Mouse (Mus musculus): ENCODE measurements around the gene Rfx8. TPM values are rescaled to one million over a fixed set of nuclear protein-coding genes. Genes with fewer than 3 reads are reported as not detected.

The Rfx8 gene
- polyA plus RNA-seq, 1 experiment = not detected

Other genes with a start within 250 kb of the Rfx8 start
- 8.0 and 13.5 TPM in 2 replicates for gene Tbc1d8, start 242.2 kb downstream of the Rfx8 start, polyA plus RNA-seq (2012; rRNA removed)
- gene Cnot11, start 186.0 kb downstream of the Rfx8 start, polyA plus RNA-seq (2012; rRNA removed) = 10.7 and 12.6 TPM in 2 replicates
- 17.9 and 20.4 TPM in 2 replicates for gene Rnf149, start 143.6 kb downstream of the Rfx8 start, polyA plus RNA-seq (2012; rRNA removed)
- gene Creg2, start 69.5 kb downstream of the Rfx8 start, polyA plus RNA-seq (2012; rRNA removed) = 0.10 and 0.15 TPM in 2 replicates
- gene Gm3646, start 84.3 kb upstream of the Rfx8 start, polyA plus RNA-seq (2012; rRNA removed) = not detected in 2 replicates
- 21.2 and 39.3 TPM in 2 replicates for gene Map4k4, start 179.9 kb upstream of the Rfx8 start, polyA plus RNA-seq (2012; rRNA removed)

Measured in large intestine, adult 2 months (tissue).